26 mouse cellular contexts compared by ENCODE assay signal in genomic region chr15:87105951-87106350, GRCm38 (mm10).
DNase-seq lines count a peak whose midpoint lies in the region; ATAC-seq and TF ChIP-seq lines count a peak whose summit lies in the region.
"Had no signal": no experiment of that assay in that cellular context is flagged by ENCODE, and none has a peak within 500 bp of the region (broad histone marks: within the 10 kb centered on the region; RNA-seq: fewer than 3 reads in every experiment).

No protein-coding gene starts in this region.

- no peak overlapping the region for H3K9ac ChIP-seq in forebrain, embryonic 14.5 days (ENCODE audit: low read length)
- H3K9ac ChIP-seq in forebrain, embryonic 12.5 days = no peak overlapping the region
- H3K9ac ChIP-seq in forebrain, postnatal 0 days = no peak overlapping the region
- H3K9ac ChIP-seq in forebrain, embryonic 13.5 days = no peak overlapping the region
- H3K9ac ChIP-seq: embryonic facial prominence, embryonic 12.5 days; embryonic facial prominence, embryonic 15.5 days; heart, embryonic 13.5 days; hindbrain, embryonic 14.5 days had no signal

- H3K36me3 ChIP-seq in forebrain, embryonic 14.5 days (ENCODE audit: control insufficient read depth, insufficient read depth, low read length) = no peaks in the 10 kb centered on the region
- H3K36me3 ChIP-seq in forebrain, embryonic 12.5 days (replicated peaks) = no peaks in the 10 kb centered on the region
- H3K36me3 ChIP-seq in forebrain, postnatal 0 days (ENCODE audit: insufficient read depth) = no peaks in the 10 kb centered on the region
- no peaks in the 10 kb centered on the region for H3K36me3 ChIP-seq in forebrain, embryonic 13.5 days (ENCODE audit: poor library complexity, severe bottlenecking)
- H3K36me3 ChIP-seq: embryonic facial prominence, embryonic 12.5 days; embryonic facial prominence, embryonic 15.5 days; heart, embryonic 10.5 days; heart, embryonic 13.5 days had no signal

- WGBS in forebrain, embryonic 14.5 days = 74% methylated on average over 8 of the region's 8 CpGs
- WGBS in forebrain, embryonic 12.5 days = 84% methylated on average over 8 of the region's 8 CpGs
- WGBS in forebrain, postnatal 0 days = 51% methylated on average over 8 of the region's 8 CpGs
- 80% methylated on average over 8 of the region's 8 CpGs for WGBS in forebrain, embryonic 13.5 days

- DNase-seq in forebrain, embryonic 14.5 days (ENCODE audit: low spot score) = peak; percentile 68
- DNase-seq in forebrain, postnatal 0 days = peak; percentile 58
- DNase-seq in brain, adult 2 months (ENCODE audit: low read depth, low spot score) = peak; percentile 48
- no peak for DNase-seq in spleen, postnatal 10 days (ENCODE audit: low spot score in 2 of 2)
- DNase-seq: adrenal gland, adult 8-10 months; adrenal gland, postnatal 25 days; cerebellum, adult 11 months; cerebellum, adult 2 months; cerebellum, adult 9-11 months; cerebellum, postnatal 25 days; gastrocnemius, postnatal 10 days; gastrocnemius, postnatal 36 days; heart, adult 2 months; heart, postnatal 14 days; heart, postnatal 4 days had no signal

- H3K4me1 ChIP-seq in forebrain, embryonic 14.5 days (ENCODE audit: control insufficient read depth, insufficient read depth, low read length) = no peaks in the 10 kb centered on the region
- no peaks in the 10 kb centered on the region for H3K4me1 ChIP-seq in forebrain, embryonic 12.5 days
- H3K4me1 ChIP-seq in forebrain, postnatal 0 days (ENCODE audit: insufficient read depth) = no peaks in the 10 kb centered on the region
- H3K4me1 ChIP-seq in forebrain, embryonic 13.5 days = no peaks in the 10 kb centered on the region
- H3K4me1 ChIP-seq: embryonic facial prominence, embryonic 12.5 days; embryonic facial prominence, embryonic 15.5 days; heart, embryonic 10.5 days; heart, embryonic 13.5 days had no signal

- peaks cover 3% of the 10 kb centered on the region; the same call in 1 of the 2 replicates for H3K9me3 ChIP-seq in forebrain, embryonic 14.5 days (replicated peaks; ENCODE audit: control insufficient read depth, low read length)
- H3K9me3 ChIP-seq in forebrain, embryonic 12.5 days = 0 out of 2 replicates have a peak, but pooled peaks cover 5% of the 10 kb centered on the region
- H3K9me3 ChIP-seq in forebrain, postnatal 0 days (ENCODE audit: low read length) = no peaks in the 10 kb centered on the region
- no peaks in the 10 kb centered on the region for H3K9me3 ChIP-seq in forebrain, embryonic 13.5 days (replicated peaks)
- H3K9me3 ChIP-seq: embryonic facial prominence, embryonic 12.5 days; embryonic facial prominence, embryonic 15.5 days; heart, embryonic 10.5 days; heart, embryonic 13.5 days had no signal

- ATAC-seq in forebrain, embryonic 14.5 days = peak; percentile 26; the same call in 1 of the 2 replicates
- ATAC-seq in forebrain, embryonic 12.5 days (ENCODE audit: low FRiP score) = no peak
- peak; percentile 51; the same call in 1 of the 2 replicates for ATAC-seq in forebrain, postnatal 0 days
- ATAC-seq in forebrain, embryonic 13.5 days = no peak
- ATAC-seq: activated CD4-positive, CD25-positive, alpha-beta regulatory T cell, adult 4 months; hindbrain, postnatal 0 days; inflammation-experienced regulatory T-cells, adult 6 months; intestine, embryonic 16.5 days had no signal

- no peaks in the 10 kb centered on the region for H3K27me3 ChIP-seq in forebrain, embryonic 14.5 days (replicated peaks; ENCODE audit: control insufficient read depth, insufficient read depth, low read length)
- H3K27me3 ChIP-seq in forebrain, embryonic 12.5 days = no peaks in the 10 kb centered on the region
- 0 out of 2 replicates have a peak, but pooled peaks cover 4% of the 10 kb centered on the region for H3K27me3 ChIP-seq in forebrain, postnatal 0 days (ENCODE audit: insufficient read depth, low read length)
- H3K27me3 ChIP-seq in forebrain, embryonic 13.5 days = no peaks in the 10 kb centered on the region
- H3K27me3 ChIP-seq: embryonic facial prominence, embryonic 12.5 days; embryonic facial prominence, embryonic 15.5 days; heart, embryonic 13.5 days had no signal

- no peak overlapping the region for H3K4me3 ChIP-seq in forebrain, embryonic 14.5 days (ENCODE audit: low read depth, low read length)
- no peak overlapping the region for H3K4me3 ChIP-seq in forebrain, embryonic 12.5 days (replicated peaks)
- no peak overlapping the region for H3K4me3 ChIP-seq in forebrain, postnatal 0 days (ENCODE audit: low read depth, low read length)
- H3K4me3 ChIP-seq in forebrain, embryonic 13.5 days = no peak overlapping the region
- H3K4me3 ChIP-seq: embryonic facial prominence, embryonic 12.5 days; embryonic facial prominence, embryonic 15.5 days; heart, adult 2 months; heart, embryonic 10.5 days; heart, embryonic 13.5 days had no signal

- no peak overlapping the region for H3K27ac ChIP-seq in forebrain, embryonic 14.5 days (ENCODE audit: low read depth, low read length)
- no peak overlapping the region for H3K27ac ChIP-seq in forebrain, embryonic 12.5 days
- no peak overlapping the region for H3K27ac ChIP-seq in forebrain, postnatal 0 days (ENCODE audit: low read depth, low read length)
- no peak overlapping the region for H3K27ac ChIP-seq in forebrain, embryonic 13.5 days
- H3K27ac ChIP-seq: embryonic facial prominence, embryonic 12.5 days; embryonic facial prominence, embryonic 15.5 days; heart, adult 2 months; heart, embryonic 10.5 days; heart, embryonic 13.5 days; hindbrain, embryonic 14.5 days; hindbrain, postnatal 0 days had no signal

- no peak for TF ChIP-seq CTCF in forebrain, postnatal 0 days (IDR thresholded peaks at IDR 0.05; ENCODE audit: low read depth)

- H3K4me2 ChIP-seq in forebrain, embryonic 14.5 days (ENCODE audit: low read length) = no peak overlapping the region
- H3K4me2 ChIP-seq in forebrain, embryonic 12.5 days = no peak overlapping the region
- no peak overlapping the region for H3K4me2 ChIP-seq in forebrain, postnatal 0 days (ENCODE audit: low read depth)
- H3K4me2 ChIP-seq in forebrain, embryonic 13.5 days = no peak overlapping the region
- H3K4me2 ChIP-seq: embryonic facial prominence, embryonic 12.5 days; embryonic facial prominence, embryonic 15.5 days; heart, embryonic 13.5 days; hindbrain, embryonic 14.5 days had no signal

Comparison
In these comparisons a context has a peak if more than half of its experiments do, and no peak if none do; other contexts are left out.
1. ATAC-seq: peak in forebrain, embryonic 14.5 days (single experiment) and forebrain, postnatal 0 days (single experiment); none in forebrain, embryonic 12.5 days (single experiment) and forebrain, embryonic 13.5 days (single experiment).
2. DNase-seq: peak in forebrain, embryonic 14.5 days (single experiment), forebrain, postnatal 0 days (single experiment) and brain, adult 2 months (single experiment); none in spleen, postnatal 10 days (0 of 2).